Mouse (Mus musculus): ENCODE data around the gene 1700001J03Rik. TPM values are rescaled to one million over a fixed set of nuclear protein-coding genes. Genes with fewer than 3 reads are reported as not detected.
A peak's percentile ranks its signal among the peaks of the same experiment; 100 is the strongest.
"Not testable (repeated sequence)": the region's sequence is repeated elsewhere in the genome, so short reads cannot be mapped to it uniquely, and the experiment has no call there.

Gene 1700001J03Rik
- not detected in 2 replicates for polyA plus RNA-seq (2014; fragmentation: Nextera tagmentation; extraction: Ambion mirVana)

GRCm38 (mm10) chr5:146185204-146185603 is at the start of gene 1700001J03Rik:
TSS of gene 1700001J03Rik (minus strand) at chr5:146185304.
- not testable (repeated sequence) for H3K9me3 ChIP-seq (ENCODE audit: control insufficient read depth, low read length); H3K27ac ChIP-seq (ENCODE audit: low read depth); H3K36me3 ChIP-seq (ENCODE audit: control insufficient read depth, insufficient read depth, low read length); H3K9ac ChIP-seq (ENCODE audit: low read length); H3K27me3 ChIP-seq (replicated peaks; ENCODE audit: control insufficient read depth, insufficient read depth, low read length); DNase-seq (ENCODE audit: low spot score); H3K4me1 ChIP-seq (replicated peaks; ENCODE audit: control insufficient read depth, insufficient read depth, low read length); H3K4me2 ChIP-seq (ENCODE audit: low read length); H3K4me3 ChIP-seq (ENCODE audit: low read depth, low read length); ATAC-seq (replicated peaks; ENCODE audit: low FRiP score, low TSS enrichment, low read depth)
- 76% methylated on average over 4 of the region's 4 CpGs for WGBS

GRCm38 (mm10) chr5:146234336-146234735 is 49.2 kb upstream of the 1700001J03Rik start:
- Histone ChIP-seq H3K36me3 (ENCODE audit: control insufficient read depth, insufficient read depth, low read length) (no peaks in the 10 kb centered on the region; the same call in 1 of the 2 replicates), H3K4me1 (replicated peaks; ENCODE audit: control insufficient read depth, insufficient read depth, low read length) (peaks cover 8% of the 10 kb centered on the region; the same call in 1 of the 2 replicates), H3K9me3 (ENCODE audit: control insufficient read depth, low read length) (no peaks in the 10 kb centered on the region), H3K4me2 (ENCODE audit: low read length) (no peak overlapping the region), H3K9ac (ENCODE audit: low read length) (no peak overlapping the region), H3K4me3 (ENCODE audit: low read depth, low read length) (no peak overlapping the region), H3K27ac (ENCODE audit: low read depth) (no peak overlapping the region), H3K27me3 (replicated peaks; ENCODE audit: control insufficient read depth, insufficient read depth, low read length) (no peaks in the 10 kb centered on the region)
- 89% methylated on average over 1 of the region's 1 CpGs for WGBS
- DNase-seq (ENCODE audit: low spot score), result no peak
- ATAC-seq (replicated peaks; ENCODE audit: low FRiP score, low TSS enrichment, low read depth), result no peak

GRCm38 (mm10) chr5:146232816-146233215 is 47.7 kb upstream of the 1700001J03Rik start:
- 0 out of 2 replicates have a peak overlapping the region, but pooled peaks have one; percentile 83 for H3K9ac ChIP-seq (ENCODE audit: low read length)
- ATAC-seq (replicated peaks; ENCODE audit: low FRiP score, low TSS enrichment, low read depth) (no peak), DNase-seq (ENCODE audit: low spot score) (peak; percentile 23)
- no peaks in the 10 kb centered on the region for H3K9me3 ChIP-seq (ENCODE audit: control insufficient read depth, low read length)
- WGBS, result 45% methylated on average over 11 of the region's 11 CpGs
- H3K36me3 ChIP-seq (ENCODE audit: control insufficient read depth, insufficient read depth, low read length), result no peaks in the 10 kb centered on the region; the same call in 1 of the 2 replicates
- peak overlapping the region; percentile 59 for H3K4me2 ChIP-seq (ENCODE audit: low read length)
- H3K27me3 ChIP-seq (replicated peaks; ENCODE audit: control insufficient read depth, insufficient read depth, low read length), result no peaks in the 10 kb centered on the region
- no peak overlapping the region for H3K27ac ChIP-seq (ENCODE audit: low read depth)
- H3K4me3 ChIP-seq (ENCODE audit: low read depth, low read length), result peak overlapping the region; percentile 83
- H3K4me1 ChIP-seq (replicated peaks; ENCODE audit: control insufficient read depth, insufficient read depth, low read length), result peaks cover 8% of the 10 kb centered on the region; the same call in 1 of the 2 replicates

- Histone ChIP-seq H3K4me2 (ENCODE audit: low read length) (peak overlapping the region; percentile 59), H3K4me1 (replicated peaks; ENCODE audit: control insufficient read depth, insufficient read depth, low read length) (peaks cover 8% of the 10 kb centered on the region; the same call in 1 of the 2 replicates), H3K9ac (ENCODE audit: low read length) (peak overlapping the region; percentile 83), H3K9me3 (ENCODE audit: control insufficient read depth, low read length) (no peaks in the 10 kb centered on the region), H3K27ac (ENCODE audit: low read depth) (peak overlapping the region; percentile 88; the same call in 1 of the 2 replicates), H3K36me3 (ENCODE audit: control insufficient read depth, insufficient read depth, low read length) (no peaks in the 10 kb centered on the region; the same call in 1 of the 2 replicates), H3K4me3 (ENCODE audit: low read depth, low read length) (peak overlapping the region; percentile 83), H3K27me3 (replicated peaks; ENCODE audit: control insufficient read depth, insufficient read depth, low read length) (no peaks in the 10 kb centered on the region)
- DNase-seq (ENCODE audit: low spot score) (peak; percentile 38), ATAC-seq (replicated peaks; ENCODE audit: low FRiP score, low TSS enrichment, low read depth) (no peak)
- 33% methylated on average over 6 of the region's 6 CpGs for WGBS
Observed at GRCm38 (mm10) chr5:146232056-146232675, 47.1 kb upstream of the 1700001J03Rik start.

GRCm38 (mm10) chr5:146231655-146231996 is 46.5 kb upstream of the 1700001J03Rik start:
- H3K27ac ChIP-seq (ENCODE audit: low read depth), result peak overlapping the region; percentile 88; the same call in 1 of the 2 replicates
- ATAC-seq (replicated peaks; ENCODE audit: low FRiP score, low TSS enrichment, low read depth) (no peak; the same call in 1 of the 2 replicates), DNase-seq (ENCODE audit: low spot score) (peak; percentile 79)
- peak overlapping the region; percentile 59 for H3K4me2 ChIP-seq (ENCODE audit: low read length)
- no peaks in the 10 kb centered on the region for H3K27me3 ChIP-seq (replicated peaks; ENCODE audit: control insufficient read depth, insufficient read depth, low read length)
- H3K4me3 ChIP-seq (ENCODE audit: low read depth, low read length), result peak overlapping the region; percentile 83
- 0% methylated on average over 19 of the region's 19 CpGs for WGBS
- H3K36me3 ChIP-seq (ENCODE audit: control insufficient read depth, insufficient read depth, low read length), result no peaks in the 10 kb centered on the region; the same call in 1 of the 2 replicates
- peaks cover 8% of the 10 kb centered on the region; the same call in 1 of the 2 replicates for H3K4me1 ChIP-seq (replicated peaks; ENCODE audit: control insufficient read depth, insufficient read depth, low read length)
- no peaks in the 10 kb centered on the region for H3K9me3 ChIP-seq (ENCODE audit: control insufficient read depth, low read length)
- peak overlapping the region; percentile 83 for H3K9ac ChIP-seq (ENCODE audit: low read length)

GRCm38 (mm10) chr5:146230864-146231654 is 46.0 kb upstream of the 1700001J03Rik start, which contains the start of gene Cdk8:
TSS of gene Cdk8 (plus strand) at chr5:146231230.
- peak; percentile 94 for DNase-seq (ENCODE audit: low spot score)
- ATAC-seq (replicated peaks; ENCODE audit: low FRiP score, low TSS enrichment, low read depth), result peak; percentile 84
- H3K36me3 ChIP-seq (ENCODE audit: control insufficient read depth, insufficient read depth, low read length), result no peaks in the 10 kb centered on the region; the same call in 1 of the 2 replicates
- H3K4me1 ChIP-seq (replicated peaks; ENCODE audit: control insufficient read depth, insufficient read depth, low read length), result peaks cover 8% of the 10 kb centered on the region; the same call in 1 of the 2 replicates
- no peaks in the 10 kb centered on the region for H3K27me3 ChIP-seq (replicated peaks; ENCODE audit: control insufficient read depth, insufficient read depth, low read length)
- H3K9me3 ChIP-seq (ENCODE audit: control insufficient read depth, low read length), result no peaks in the 10 kb centered on the region
- WGBS, result under 1% methylated on average over 59 of the region's 102 CpGs
- peak within 1 kb of the TSS; percentile 59 for H3K4me2 ChIP-seq (ENCODE audit: low read length)
- H3K4me3 ChIP-seq (ENCODE audit: low read depth, low read length), result peak within 1 kb of the TSS; percentile 83
- H3K27ac ChIP-seq (ENCODE audit: low read depth), result peak within 1 kb of the TSS; percentile 88
- H3K9ac ChIP-seq (ENCODE audit: low read length), result peak within 1 kb of the TSS; percentile 83

- Histone ChIP-seq H3K4me2 (ENCODE audit: low read length) (peak overlapping the region; percentile 47), H3K27ac (ENCODE audit: low read depth) (peak overlapping the region; percentile 88), H3K36me3 (ENCODE audit: control insufficient read depth, insufficient read depth, low read length) (no peaks in the 10 kb centered on the region), H3K27me3 (replicated peaks; ENCODE audit: control insufficient read depth, insufficient read depth, low read length) (no peaks in the 10 kb centered on the region), H3K9ac (ENCODE audit: low read length) (peak overlapping the region; percentile 83), H3K4me1 (replicated peaks; ENCODE audit: control insufficient read depth, insufficient read depth, low read length) (peaks cover 8% of the 10 kb centered on the region; the same call in 1 of the 2 replicates), H3K9me3 (ENCODE audit: control insufficient read depth, low read length) (no peaks in the 10 kb centered on the region), H3K4me3 (ENCODE audit: low read depth, low read length) (peak overlapping the region; percentile 83)
- 54% methylated on average over 17 of the region's 17 CpGs for WGBS
- peak; percentile 46 for DNase-seq (ENCODE audit: low spot score)
- ATAC-seq (replicated peaks; ENCODE audit: low FRiP score, low TSS enrichment, low read depth), result peak; percentile 2; the same call in 1 of the 2 replicates
Observed at GRCm38 (mm10) chr5:146229869-146230650, 45.0 kb upstream of the 1700001J03Rik start.

- H3K27ac ChIP-seq (ENCODE audit: low read depth), result no peak overlapping the region
- H3K27me3 ChIP-seq (replicated peaks; ENCODE audit: control insufficient read depth, insufficient read depth, low read length), result no peaks in the 10 kb centered on the region
- no peak overlapping the region for H3K9ac ChIP-seq (ENCODE audit: low read length)
- H3K36me3 ChIP-seq (ENCODE audit: control insufficient read depth, insufficient read depth, low read length), result no peaks in the 10 kb centered on the region
- ATAC-seq (replicated peaks; ENCODE audit: low FRiP score, low TSS enrichment, low read depth) (no peak), DNase-seq (ENCODE audit: low spot score) (no peak)
- H3K4me3 ChIP-seq (ENCODE audit: low read depth, low read length), result no peak overlapping the region
- no peaks in the 10 kb centered on the region; the same call in 1 of the 2 replicates for H3K4me1 ChIP-seq (replicated peaks; ENCODE audit: control insufficient read depth, insufficient read depth, low read length)
- H3K4me2 ChIP-seq (ENCODE audit: low read length), result no peak overlapping the region
- 87% methylated on average over 8 of the region's 8 CpGs for WGBS
- H3K9me3 ChIP-seq (ENCODE audit: control insufficient read depth, low read length), result no peaks in the 10 kb centered on the region
Observed at GRCm38 (mm10) chr5:146227496-146227895, 42.4 kb upstream of the 1700001J03Rik start.

Data from intestine, embryonic 14.5 days (tissue).